Mouse (Mus musculus) CH12.LX (cell line): ENCODE data around the gene Pvr. TPM values are rescaled to one million over a fixed set of nuclear protein-coding genes. Genes with fewer than 3 reads are reported as not detected.

Experiments used
- DNase-seq: peaks from one replicate; pipeline ENCODE4 v3.0.0-alpha.2; 2013; ENCODE audit errors: extremely low read depth
- H3K27ac ChIP-seq: 2 replicates; pipeline ENCODE4 v1.5.1; 2012; ENCODE audit warnings: low read depth, mild to moderate bottlenecking, control low read depth, moderate library complexity; ENCODE audit not compliant: insufficient read depth
- H3K27me3 ChIP-seq: replicated peaks from 2 replicates; pipeline ENCODE3; 2012; ENCODE audit warnings: inconsistent platforms
- H3K36me3 ChIP-seq, 2 experiments: replicated peaks in 1 of 2; 2 replicates each; pipeline versions ENCODE3 to v1.6.1; 2012; ENCODE audit warnings: inconsistent platforms in 1 of 2, low read length in 1 of 2, mild to moderate bottlenecking in 1 of 2, mixed read lengths in 1 of 2, moderate library complexity in 1 of 2; ENCODE audit not compliant: control insufficient read depth in 1 of 2, insufficient read depth in 1 of 2
- H3K4me1 ChIP-seq, 2 experiments: 2 replicates each; pipeline ENCODE4 v1.6.1; 2012; ENCODE audit warnings: inconsistent platforms in 1 of 2, moderate library complexity in 1 of 2; ENCODE audit not compliant: insufficient read depth in 2 of 2, control insufficient read depth in 1 of 2
- H3K4me2 ChIP-seq: 2 replicates; pipeline ENCODE4 v1.6.1; 2012; ENCODE audit warnings: low read depth, mild to moderate bottlenecking, control low read depth; ENCODE audit not compliant: poor library complexity, insufficient read depth, severe bottlenecking
- H3K4me3 ChIP-seq, 3 experiments: fragments of 150-350 bp in 1 of 3; sonication (generic) in 1 of 3; replicated peaks in 1 of 3; 2 replicates each; pipeline versions ENCODE3 to v1.5.1; 2011 to 2012; ENCODE audit warnings: low read depth in 2 of 3, low read length in 2 of 3, mild to moderate bottlenecking in 2 of 3, moderate library complexity in 2 of 3, control low read depth in 1 of 3, improper control_type of control experiment in 1 of 3, inconsistent platforms in 1 of 3, mixed read lengths in 1 of 3; ENCODE audit not compliant: poor library complexity in 1 of 3
- H3K79me2 ChIP-seq: replicated peaks from 2 replicates; pipeline ENCODE4 v1.6.1; 2012; ENCODE audit warnings: mild to moderate bottlenecking, moderate library complexity; ENCODE audit not compliant: control insufficient read depth, poor library complexity, insufficient read depth, severe bottlenecking; ENCODE audit errors: extremely low read depth
- H3K9ac ChIP-seq: 2 replicates; pipeline ENCODE4 v1.6.1; 2012; ENCODE audit warnings: low read depth, mild to moderate bottlenecking, control low read depth, moderate library complexity; ENCODE audit not compliant: insufficient read depth
- H3K9me3 ChIP-seq: replicated peaks from 2 replicates; pipeline ENCODE3; 2012; ENCODE audit warnings: low read length, inconsistent platforms, mixed read lengths
- CHD2 ChIP-seq: IDR thresholded peaks from 2 replicates; pipeline ENCODE4 v1.6.1; 2011; ENCODE audit warnings: low read length, improper control_type of control experiment
- EP300 ChIP-seq: IDR thresholded peaks from 2 replicates; pipeline ENCODE4 v1.6.1; 2011; ENCODE audit warnings: low read length, improper control_type of control experiment
- GABPA ChIP-seq: IDR thresholded peaks from 2 replicates; pipeline ENCODE4 v1.6.1; 2012; ENCODE audit warnings: low read depth, low read length, improper control_type of control experiment, inconsistent platforms; ENCODE audit not compliant: insufficient replicate concordance
- IRF4 ChIP-seq: IDR thresholded peaks from 2 replicates; pipeline ENCODE4 v1.6.1; 2014; ENCODE audit warnings: low read depth, mild to moderate bottlenecking, inconsistent platforms, low read length, improper control_type of control experiment
- KAT2A ChIP-seq: IDR thresholded peaks from 2 replicates; pipeline ENCODE4 v1.6.1; 2012; ENCODE audit warnings: low read length, improper control_type of control experiment, inconsistent platforms; ENCODE audit not compliant: insufficient replicate concordance
- MAFK ChIP-seq: IDR thresholded peaks from 2 replicates; pipeline ENCODE4 v1.6.1; 2011; ENCODE audit warnings: low read length, improper control_type of control experiment; ENCODE audit not compliant: insufficient replicate concordance
- MAX ChIP-seq: IDR thresholded peaks from 2 replicates; pipeline ENCODE4 v1.6.1; 2011; ENCODE audit warnings: low read length, improper control_type of control experiment
- MAZ ChIP-seq: IDR thresholded peaks from 2 replicates; pipeline ENCODE4 v1.6.1; 2012; ENCODE audit warnings: low read depth, mild to moderate bottlenecking, inconsistent platforms, low read length, improper control_type of control experiment, moderate library complexity
- MEF2A ChIP-seq: IDR thresholded peaks from 2 replicates; pipeline ENCODE4 v1.6.1; 2014; ENCODE audit warnings: low read depth, mild to moderate bottlenecking, inconsistent platforms, low read length, improper control_type of control experiment, borderline replicate concordance
- MXI1 ChIP-seq: IDR thresholded peaks from 2 replicates; pipeline ENCODE4 v1.6.1; 2011; ENCODE audit warnings: mild to moderate bottlenecking, low read depth, low read length, improper control_type of control experiment
- MYC ChIP-seq: IDR thresholded peaks from 2 replicates; pipeline ENCODE4 v1.6.1; 2011; ENCODE audit warnings: low read depth, mild to moderate bottlenecking, improper control_type of control experiment, low read length
- NRF1 ChIP-seq: IDR thresholded peaks from 2 replicates; pipeline ENCODE4 v1.6.1; 2014; ENCODE audit warnings: low read depth, mild to moderate bottlenecking, inconsistent platforms, low read length, improper control_type of control experiment, moderate library complexity
- PAX5 ChIP-seq: IDR thresholded peaks from 2 replicates; pipeline ENCODE4 v1.6.1; 2012; ENCODE audit warnings: low read length, inconsistent platforms, mixed read lengths
- POLR2A ChIP-seq: IDR thresholded peaks from 2 replicates; pipeline ENCODE4 v1.6.1; 2011; ENCODE audit warnings: low read depth, mild to moderate bottlenecking, improper control_type of control experiment, low read length
- SIN3A ChIP-seq: IDR thresholded peaks from 2 replicates; pipeline ENCODE4 v1.6.1; 2012; ENCODE audit warnings: low read length, improper control_type of control experiment, inconsistent platforms
- TCF12 ChIP-seq: IDR thresholded peaks from 2 replicates; pipeline ENCODE4 v1.6.1; 2014; ENCODE audit warnings: low read depth, mild to moderate bottlenecking, inconsistent platforms, low read length, improper control_type of control experiment
- USF1 ChIP-seq: IDR thresholded peaks from 2 replicates; pipeline ENCODE4 v1.6.1; 2014; ENCODE audit warnings: low read depth, mild to moderate bottlenecking, inconsistent platforms, low read length, improper control_type of control experiment
- ZC3H11A ChIP-seq: IDR thresholded peaks from 2 replicates; pipeline ENCODE4 v1.6.1; 2012; ENCODE audit warnings: low read depth, mild to moderate bottlenecking, inconsistent platforms, low read length, improper control_type of control experiment
- ZKSCAN1 ChIP-seq: IDR thresholded peaks from 2 replicates; pipeline ENCODE4 v1.6.1; 2012; ENCODE audit warnings: low read depth, inconsistent platforms, low read length, improper control_type of control experiment, borderline replicate concordance
- ZNF384 ChIP-seq: IDR thresholded peaks from 2 replicates; pipeline ENCODE4 v1.6.1; 2012; ENCODE audit warnings: low read depth, low read length, improper control_type of control experiment, inconsistent platforms
- dilution Hi-C: fragments of 300-500 bp; cut with MboI; formaldehyde crosslinking; loops from 2 replicates; pipeline ENCODE4 v1.14.3; 2020; ENCODE audit warnings: low sequenced_read_pairs; ENCODE audit not compliant: extremely low pct_unique_long_range_greater_than_20kb, extremely low pct_ligation_motif_present
- in situ Hi-C: fragments of 300-500 bp; cut with MboI; formaldehyde crosslinking; loops from 3 replicates; pipeline ENCODE4 v1.14.3; 2019; ENCODE audit warnings: low sequenced_read_pairs, low pct_ligation_motif_present, low pct_unique_long_range_greater_than_20kb, mixed read lengths
- polyA plus RNA-seq: library from polyadenylated mRNA; unstranded; fragments of >175 nt; gene quantifications from 2 replicates; pipeline ENCODE4 v1.2.1, GENCODE M21; 2012; ENCODE audit warnings: low read depth; ENCODE audit not compliant: insufficient read length
- total RNA-seq, 2 experiments: library from RNA; depleted of rRNA; stranded (reverse); fragments of 300-350 nt in 1 of 2; fragments of >200 nt in 1 of 2; gene quantifications; 2 replicates each; pipeline ENCODE4 v1.2.3; 2012 to 2014

Pvr gene
- total and polyA plus RNA-seq, 3 experiments = 12.7 to 15.0 (median 13.2) TPM

GRCm38 (mm10) chr7:19945821-19946515, 25.0 kb upstream of the Pvr start:
- no peak for DNase-seq
- no peak overlapping the region for H3K4me2 ChIP-seq
- no peaks in the 10 kb centered on the region for H3K9me3 ChIP-seq
- peaks cover 0 to 13% of the 10 kb centered on the region in 2 experiments; a peak in 1 of 4 replicates for H3K4me1 ChIP-seq
- H3K4me3 ChIP-seq = no peak overlapping the region
- no peak overlapping the region for H3K27ac ChIP-seq
- dilution Hi-C loops (no loop called here), in situ Hi-C loops (no loop called here)
- H3K79me2 ChIP-seq = no peaks in the 10 kb centered on the region
- TF ChIP-seq NRF1 (no peak), POLR2A (no peak), EP300 (no peak), TCF12 (no peak), MXI1 (no peak), ZC3H11A (no peak), IRF4 (no peak), MAFK (no peak)
- no peaks in the 10 kb centered on the region for H3K27me3 ChIP-seq
- no peak overlapping the region for H3K9ac ChIP-seq
- no peaks in the 10 kb centered on the region for H3K36me3 ChIP-seq

GRCm38 (mm10) chr7:19945201-19945600, 24.2 kb upstream of the Pvr start:
- Histone ChIP-seq H3K36me3 (no peaks in the 10 kb centered on the region), H3K4me1 (peaks cover 0 to 11% of the 10 kb centered on the region in 2 experiments; a peak in 1 of 4 replicates), H3K9me3 (no peaks in the 10 kb centered on the region), H3K79me2 (no peaks in the 10 kb centered on the region), H3K4me2 (no peak overlapping the region), H3K27me3 (no peaks in the 10 kb centered on the region), H3K9ac (no peak overlapping the region), H3K4me3 (no peak overlapping the region), H3K27ac (no peak overlapping the region)
- DNase-seq = no peak
- in situ Hi-C loops (no loop called here), dilution Hi-C loops (no loop called here)
- TF ChIP-seq USF1 (no peak), KAT2A (no peak), TCF12 (no peak), MEF2A (no peak), GABPA (no peak), SIN3A (no peak)

GRCm38 (mm10) chr7:19944709-19945108, 23.7 kb upstream of the Pvr start:
- in situ Hi-C loops (no loop called here), dilution Hi-C loops (no loop called here)
- TF ChIP-seq EP300 (no peak), MYC (no peak), ZKSCAN1 (no peak), CHD2 (no peak), MEF2A (no peak), IRF4 (no peak), MAX (no peak), MAZ (no peak), ZNF384 (no peak), PAX5 (no peak), USF1 (no peak), SIN3A (no peak)

More at GRCm38 (mm10) chr7:19944709-19945108, 23.7 kb upstream of the Pvr start:
- no peaks in the 10 kb centered on the region for H3K9me3 ChIP-seq
- no peak overlapping the region for H3K4me3 ChIP-seq
- H3K4me1 ChIP-seq = peaks cover 3 to 9% of the 10 kb centered on the region in 2 experiments; a peak in 3 of 4 replicates
- H3K36me3 ChIP-seq = no peaks in the 10 kb centered on the region
- no peak overlapping the region for H3K4me2 ChIP-seq
- H3K79me2 ChIP-seq = no peaks in the 10 kb centered on the region
- H3K9ac ChIP-seq = no peak overlapping the region
- no peak overlapping the region for H3K27ac ChIP-seq
- DNase-seq = no peak
- H3K27me3 ChIP-seq = no peaks in the 10 kb centered on the region
